19 mouse cellular contexts compared by ENCODE assay signal in the genomic region with DNA sequence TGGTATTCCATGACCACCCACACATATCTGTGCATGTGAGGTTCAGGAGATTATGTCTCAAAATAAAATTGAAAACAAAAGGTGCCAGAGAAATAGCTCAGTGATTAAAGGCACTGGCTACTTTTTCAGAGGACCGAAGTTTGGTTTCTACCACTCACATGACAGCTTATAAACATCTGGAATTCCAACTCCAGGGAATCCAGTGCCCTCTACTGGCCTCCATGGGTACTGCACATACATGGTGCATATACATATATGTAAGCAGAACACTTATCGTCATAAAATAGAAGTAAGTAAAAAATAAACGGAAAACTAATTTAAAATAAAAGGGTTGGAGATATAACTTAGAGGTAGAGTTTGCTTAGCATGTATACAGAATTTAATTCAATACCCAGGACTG.
DNase-seq lines count a peak whose midpoint lies in the region; ATAC-seq and TF ChIP-seq lines count a peak whose summit lies in the region.
"Had no signal": no experiment of that assay in that cellular context is flagged by ENCODE, and none has a peak within 500 bp of the region (broad histone marks: within the 10 kb centered on the region; RNA-seq: fewer than 3 reads in every experiment).

No protein-coding gene starts in this region.

- H3K9ac ChIP-seq in intestine, postnatal 0 days (ENCODE audit: low read depth, low read length), result no peak overlapping the region
- no peak overlapping the region for H3K9ac ChIP-seq in intestine, embryonic 15.5 days
- no peak overlapping the region for H3K9ac ChIP-seq in lung, embryonic 14.5 days
- H3K9ac ChIP-seq: embryonic facial prominence, embryonic 12.5 days; heart, embryonic 13.5 days; midbrain, embryonic 13.5 days; stomach, embryonic 15.5 days had no signal

- no peak overlapping the region for H3K4me2 ChIP-seq in intestine, postnatal 0 days (replicated peaks; ENCODE audit: low read depth)
- H3K4me2 ChIP-seq in intestine, embryonic 15.5 days (replicated peaks), result no peak overlapping the region
- no peak overlapping the region for H3K4me2 ChIP-seq in lung, embryonic 14.5 days
- H3K4me2 ChIP-seq: embryonic facial prominence, embryonic 12.5 days; heart, embryonic 13.5 days; midbrain, embryonic 13.5 days; stomach, embryonic 15.5 days had no signal

- ATAC-seq in intestine, postnatal 0 days, result no peak
- ATAC-seq in intestine, embryonic 15.5 days, result no peak
- no peak for ATAC-seq in lung, embryonic 14.5 days (ENCODE audit: insufficient read depth)
- ATAC-seq: forebrain, embryonic 16.5 days; midbrain, embryonic 13.5 days had no signal

- no peaks in the 10 kb centered on the region for H3K27me3 ChIP-seq in intestine, postnatal 0 days (replicated peaks; ENCODE audit: control insufficient read depth, insufficient read depth, low read length)
- no peaks in the 10 kb centered on the region for H3K27me3 ChIP-seq in intestine, embryonic 15.5 days (replicated peaks)
- H3K27me3 ChIP-seq in lung, embryonic 14.5 days (ENCODE audit: insufficient read depth, low read length), result no peaks in the 10 kb centered on the region
- H3K27me3 ChIP-seq: embryonic facial prominence, embryonic 12.5 days; heart, embryonic 13.5 days; midbrain, embryonic 13.5 days; stomach, embryonic 15.5 days had no signal

- DNase-seq in lung, embryonic 14.5 days, result no peak
- no peak for DNase-seq in lung, postnatal 4 days
- peak; percentile 50 for DNase-seq in R1 (ENCODE audit: low read depth, low spot score)
- no peak for DNase-seq in spleen, postnatal 10 days (ENCODE audit: low spot score in 2 of 2)
- DNase-seq in retina, embryonic 14.5 days (ENCODE audit: low spot score), result no peak
- DNase-seq: adrenal gland, adult 8-10 months; B cell, adult 2 months; cerebellum, adult 8-10 months; heart, postnatal 4 days; liver; spleen, adult 18-20 months; thymus, postnatal 36 days had no signal

- no peaks in the 10 kb centered on the region for H3K9me3 ChIP-seq in intestine, postnatal 0 days (ENCODE audit: control insufficient read depth)
- no peaks in the 10 kb centered on the region for H3K9me3 ChIP-seq in intestine, embryonic 15.5 days
- no peaks in the 10 kb centered on the region for H3K9me3 ChIP-seq in lung, embryonic 14.5 days (ENCODE audit: low read depth, low read length)
- H3K9me3 ChIP-seq: embryonic facial prominence, embryonic 12.5 days; midbrain, embryonic 13.5 days; stomach, embryonic 15.5 days had no signal

- no peaks in the 10 kb centered on the region for H3K4me1 ChIP-seq in intestine, postnatal 0 days (replicated peaks; ENCODE audit: control insufficient read depth, insufficient read depth, low read length)
- no peaks in the 10 kb centered on the region for H3K4me1 ChIP-seq in intestine, embryonic 15.5 days (replicated peaks)
- H3K4me1 ChIP-seq in lung, embryonic 14.5 days (ENCODE audit: insufficient read depth), result no peaks in the 10 kb centered on the region
- H3K4me1 ChIP-seq: embryonic facial prominence, embryonic 12.5 days; heart, embryonic 13.5 days; midbrain, embryonic 13.5 days; stomach, embryonic 15.5 days had no signal

- WGBS in intestine, postnatal 0 days, result 92% methylated on average over 3 of the region's 3 CpGs
- WGBS in intestine, embryonic 15.5 days, result 91% methylated on average over 3 of the region's 3 CpGs
- WGBS in lung, embryonic 14.5 days, result 86% methylated on average over 3 of the region's 3 CpGs

- no peak overlapping the region for H3K27ac ChIP-seq in intestine, postnatal 0 days (ENCODE audit: low read depth, low read length)
- no peak overlapping the region for H3K27ac ChIP-seq in intestine, embryonic 15.5 days
- no peak overlapping the region for H3K27ac ChIP-seq in lung, embryonic 14.5 days (ENCODE audit: low read depth)
- H3K27ac ChIP-seq: embryonic facial prominence, embryonic 12.5 days; heart, embryonic 13.5 days; midbrain, embryonic 13.5 days; stomach, embryonic 15.5 days had no signal

- no peaks in the 10 kb centered on the region for H3K36me3 ChIP-seq in intestine, postnatal 0 days (ENCODE audit: control insufficient read depth, insufficient read depth)
- H3K36me3 ChIP-seq in intestine, embryonic 15.5 days, result no peaks in the 10 kb centered on the region
- H3K36me3 ChIP-seq in lung, embryonic 14.5 days (ENCODE audit: insufficient read depth), result no peaks in the 10 kb centered on the region
- H3K36me3 ChIP-seq: embryonic facial prominence, embryonic 12.5 days; heart, embryonic 13.5 days; midbrain, embryonic 13.5 days; stomach, embryonic 15.5 days had no signal

- H3K4me3 ChIP-seq in intestine, postnatal 0 days (ENCODE audit: low read depth, low read length), result no peak overlapping the region
- no peak overlapping the region for H3K4me3 ChIP-seq in intestine, embryonic 15.5 days (replicated peaks)
- H3K4me3 ChIP-seq in lung, embryonic 14.5 days (ENCODE audit: low read depth, low read length), result no peak overlapping the region
- H3K4me3 ChIP-seq: embryonic facial prominence, embryonic 12.5 days; heart, embryonic 13.5 days; midbrain, embryonic 13.5 days; stomach, embryonic 15.5 days had no signal

- peak; percentile 26; the same call in 1 of the 2 replicates for TF ChIP-seq CTCF in intestine, postnatal 0 days (IDR thresholded peaks at IDR 0.05; ENCODE audit: low read depth)
- TF ChIP-seq CTCF in lung, embryonic 14.5 days (IDR thresholded peaks at IDR 0.05; ENCODE audit: low read depth), result peak; percentile 25; the same call in 1 of the 2 replicates
